Mouse (Mus musculus) lung, embryonic 15.5 days (tissue): ENCODE data around the gene Tpcn2. TPM values are rescaled to one million over a fixed set of nuclear protein-coding genes. Genes with fewer than 3 reads are reported as not detected.

Experiments
- ATAC-seq: fragments of 200-750 bp; cut with Nextera tagmentation; 2 replicates; pipeline ENCODE4 v1.8.0; 2017; ENCODE audit warnings: moderate number of reproducible peaks, borderline replicate concordance; ENCODE audit not compliant: low FRiP score, low TSS enrichment; ENCODE audit errors: extremely low read depth
- H3K27ac ChIP-seq: fragments of 300-500 bp; sonication (generic); 2 replicates; pipeline ENCODE4 v1.5.1; 2015; ENCODE audit warnings: moderate library complexity, mild to moderate bottlenecking, inconsistent platforms
- H3K27me3 ChIP-seq: fragments of 300-500 bp; sonication (generic); 2 replicates; pipeline ENCODE4 v1.6.1; 2015; ENCODE audit warnings: inconsistent platforms
- H3K36me3 ChIP-seq: fragments of 300-500 bp; sonication (generic); 2 replicates; pipeline ENCODE4 v1.6.1; 2015; ENCODE audit warnings: inconsistent platforms
- H3K4me1 ChIP-seq: fragments of 300-500 bp; sonication (generic); 2 replicates; pipeline ENCODE4 v1.6.1; 2015; ENCODE audit warnings: inconsistent platforms
- H3K4me2 ChIP-seq: fragments of 300-500 bp; sonication (generic); 2 replicates; pipeline ENCODE4 v1.6.1; 2015; ENCODE audit warnings: inconsistent platforms, mild to moderate bottlenecking, moderate library complexity
- H3K4me3 ChIP-seq: fragments of 300-500 bp; sonication (generic); 2 replicates; pipeline ENCODE4 v1.5.1; 2015; ENCODE audit warnings: mild to moderate bottlenecking, inconsistent platforms
- H3K9ac ChIP-seq: fragments of 300-500 bp; sonication (generic); 2 replicates; pipeline ENCODE4 v1.6.1; 2015; ENCODE audit warnings: inconsistent platforms
- H3K9me3 ChIP-seq: fragments of 300-500 bp; sonication (generic); 2 replicates; pipeline ENCODE4 v1.6.1; 2016; ENCODE audit warnings: inconsistent platforms
- WGBS: fragments of 180-500 bp; shearing (Covaris S2); methylation state at CpG from one replicate; pipeline ENCODE4 v1.1.7; 2015; 5-methylcytosine and 5-hydroxymethylcytosine counted together
- polyA plus RNA-seq: library from polyadenylated mRNA; unstranded; fragments of >200 nt; fragmentation: Nextera tagmentation; extraction: Ambion mirVana; gene quantifications from 2 replicates; pipeline ENCODE4 v1.2.1, GENCODE M21; 2015

The Tpcn2 gene
- polyA plus RNA-seq, 1 experiment from 2014 or later: 10.9 TPM

- Histone ChIP-seq H3K4me1 (peaks cover 5% of the 10 kb centered on the region), H3K4me2 (no peak overlapping the region), H3K27ac (no peak overlapping the region), H3K4me3 (no peak overlapping the region), H3K9ac (no peak overlapping the region), H3K36me3 (no peaks in the 10 kb centered on the region), H3K9me3 (no peaks in the 10 kb centered on the region), H3K27me3 (no peaks in the 10 kb centered on the region)
- WGBS: 35% methylated on average over 6 of the region's 6 CpGs
- no peak for ATAC-seq
Observed at GRCm38 (mm10) chr7:145293859-145294258, 10.0 kb upstream of the Tpcn2 start.

GRCm38 (mm10) chr7:145292726-145293125 is 8.9 kb upstream of the Tpcn2 start:
- Histone ChIP-seq H3K27ac (no peak overlapping the region), H3K4me3 (no peak overlapping the region), H3K9me3 (no peaks in the 10 kb centered on the region), H3K27me3 (no peaks in the 10 kb centered on the region), H3K36me3 (no peaks in the 10 kb centered on the region), H3K4me2 (no peak overlapping the region), H3K9ac (no peak overlapping the region), H3K4me1 (peaks cover 5% of the 10 kb centered on the region)
- ATAC-seq: no peak
- WGBS: 48% methylated on average over 2 of the region's 2 CpGs

- no peak overlapping the region for H3K4me2 ChIP-seq
- no peaks in the 10 kb centered on the region for H3K9me3 ChIP-seq
- no peaks in the 10 kb centered on the region for H3K27me3 ChIP-seq
- WGBS: 79% methylated on average over 2 of the region's 2 CpGs
- peaks cover 5% of the 10 kb centered on the region for H3K4me1 ChIP-seq
- H3K9ac ChIP-seq: no peak overlapping the region
- no peak overlapping the region for H3K4me3 ChIP-seq
- H3K36me3 ChIP-seq: no peaks in the 10 kb centered on the region
- no peak overlapping the region for H3K27ac ChIP-seq
- ATAC-seq: no peak
Observed at GRCm38 (mm10) chr7:145291847-145292246, 8.0 kb upstream of the Tpcn2 start.

GRCm38 (mm10) chr7:145289302-145289701 is 5.5 kb upstream of the Tpcn2 start:
- Histone ChIP-seq H3K9me3 (no peaks in the 10 kb centered on the region), H3K27ac (no peak overlapping the region), H3K4me3 (no peak overlapping the region), H3K36me3 (no peaks in the 10 kb centered on the region), H3K9ac (no peak overlapping the region), H3K4me1 (peaks cover 5% of the 10 kb centered on the region), H3K27me3 (no peaks in the 10 kb centered on the region), H3K4me2 (no peak overlapping the region)
- peak; percentile 62; the same call in 1 of the 2 replicates for ATAC-seq
- WGBS: 33% methylated on average over 5 of the region's 5 CpGs

- no peaks in the 10 kb centered on the region for H3K36me3 ChIP-seq
- WGBS: 69% methylated on average over 6 of the region's 6 CpGs
- H3K4me1 ChIP-seq: peaks cover 14% of the 10 kb centered on the region
- H3K4me2 ChIP-seq: no peak overlapping the region
- no peak overlapping the region for H3K27ac ChIP-seq
- H3K27me3 ChIP-seq: no peaks in the 10 kb centered on the region
- no peak overlapping the region for H3K9ac ChIP-seq
- no peak for ATAC-seq
- H3K4me3 ChIP-seq: no peak overlapping the region
- H3K9me3 ChIP-seq: no peaks in the 10 kb centered on the region
Observed at GRCm38 (mm10) chr7:145287410-145287809, 3.6 kb upstream of the Tpcn2 start.

- H3K4me3 ChIP-seq: no peak overlapping the region
Observed at GRCm38 (mm10) chr7:145285476-145285875, 1.7 kb upstream of the Tpcn2 start.

GRCm38 (mm10) chr7:145284293-145284692 is 482 bp upstream of the Tpcn2 start:
- H3K4me1 ChIP-seq: peaks cover 25% of the 10 kb centered on the region
- H3K27ac ChIP-seq: peak overlapping the region; percentile 64
- WGBS: 34% methylated on average over 3 of the region's 3 CpGs
- no peak overlapping the region for H3K9ac ChIP-seq
- no peaks in the 10 kb centered on the region for H3K27me3 ChIP-seq
- H3K4me2 ChIP-seq: peak overlapping the region; percentile 81
- no peaks in the 10 kb centered on the region for H3K9me3 ChIP-seq
- ATAC-seq: peak; percentile 25; the same call in 1 of the 2 replicates
- H3K4me3 ChIP-seq: peak overlapping the region; percentile 52
- peaks cover 9% of the 10 kb centered on the region; the same call in 1 of the 2 replicates for H3K36me3 ChIP-seq

More at GRCm38 (mm10) chr7:145285476-145285875, 1.7 kb upstream of the Tpcn2 start:
- ATAC-seq: no peak
- Histone ChIP-seq H3K4me1 (peaks cover 30% of the 10 kb centered on the region), H3K9me3 (no peaks in the 10 kb centered on the region), H3K9ac (no peak overlapping the region), H3K36me3 (no peaks in the 10 kb centered on the region), H3K27me3 (no peaks in the 10 kb centered on the region), H3K4me2 (no peak overlapping the region), H3K27ac (no peak overlapping the region)
- 76% methylated on average over 4 of the region's 4 CpGs for WGBS

GRCm38 (mm10) chr7:145283041-145283440 is 770 bp downstream of the Tpcn2 start:
- H3K4me2 ChIP-seq: peak overlapping the region; percentile 81
- H3K9me3 ChIP-seq: no peaks in the 10 kb centered on the region
- H3K36me3 ChIP-seq: peaks cover 19% of the 10 kb centered on the region; the same call in 1 of the 2 replicates
- 53% methylated on average over 4 of the region's 4 CpGs for WGBS
- H3K27me3 ChIP-seq: no peaks in the 10 kb centered on the region
- peaks cover 25% of the 10 kb centered on the region for H3K4me1 ChIP-seq
- peak overlapping the region; percentile 52 for H3K4me3 ChIP-seq
- H3K9ac ChIP-seq: peak overlapping the region; percentile 64
- H3K27ac ChIP-seq: no peak overlapping the region
- ATAC-seq: no peak

- Histone ChIP-seq H3K9me3 (no peaks in the 10 kb centered on the region), H3K4me2 (no peak overlapping the region), H3K27me3 (no peaks in the 10 kb centered on the region), H3K36me3 (peaks cover 19% of the 10 kb centered on the region; the same call in 1 of the 2 replicates), H3K4me3 (no peak overlapping the region), H3K9ac (no peak overlapping the region), H3K4me1 (peaks cover 25% of the 10 kb centered on the region), H3K27ac (no peak overlapping the region)
- ATAC-seq: no peak
- 71% methylated on average over 4 of the region's 4 CpGs for WGBS
Observed at GRCm38 (mm10) chr7:145281396-145281795, 2.4 kb downstream of the Tpcn2 start.

GRCm38 (mm10) chr7:145275488-145275887 is 8.3 kb downstream of the Tpcn2 start:
- H3K36me3 ChIP-seq: peaks cover 55% of the 10 kb centered on the region
- no peak overlapping the region for H3K9ac ChIP-seq
- H3K9me3 ChIP-seq: no peaks in the 10 kb centered on the region
- no peak overlapping the region for H3K4me2 ChIP-seq
- 80% methylated on average over 3 of the region's 3 CpGs for WGBS
- no peaks in the 10 kb centered on the region for H3K4me1 ChIP-seq
- H3K4me3 ChIP-seq: no peak overlapping the region
- ATAC-seq: no peak
- H3K27ac ChIP-seq: no peak overlapping the region
- no peaks in the 10 kb centered on the region for H3K27me3 ChIP-seq

- Histone ChIP-seq H3K27me3 (no peaks in the 10 kb centered on the region), H3K9ac (no peak overlapping the region), H3K4me1 (no peaks in the 10 kb centered on the region), H3K27ac (no peak overlapping the region), H3K4me2 (no peak overlapping the region), H3K36me3 (peaks cover 64% of the 10 kb centered on the region), H3K4me3 (no peak overlapping the region), H3K9me3 (no peaks in the 10 kb centered on the region)
- no peak for ATAC-seq
- 89% methylated on average over 5 of the region's 5 CpGs for WGBS
Observed at GRCm38 (mm10) chr7:145270955-145271354, 12.9 kb downstream of the Tpcn2 start.

GRCm38 (mm10) chr7:145268890-145269289 is 14.9 kb downstream of the Tpcn2 start:
- Histone ChIP-seq H3K36me3 (peaks cover 50% of the 10 kb centered on the region), H3K9me3 (no peaks in the 10 kb centered on the region), H3K4me1 (no peaks in the 10 kb centered on the region), H3K27ac (no peak overlapping the region), H3K27me3 (no peaks in the 10 kb centered on the region), H3K9ac (no peak overlapping the region), H3K4me3 (no peak overlapping the region), H3K4me2 (no peak overlapping the region)
- 88% methylated on average over 7 of the region's 7 CpGs for WGBS
- ATAC-seq: no peak

GRCm38 (mm10) chr7:145266011-145266410 is 17.8 kb downstream of the Tpcn2 start:
- Histone ChIP-seq H3K27me3 (no peaks in the 10 kb centered on the region), H3K9me3 (no peaks in the 10 kb centered on the region), H3K4me2 (no peak overlapping the region), H3K4me1 (no peaks in the 10 kb centered on the region), H3K36me3 (peaks cover 28% of the 10 kb centered on the region), H3K9ac (no peak overlapping the region), H3K4me3 (no peak overlapping the region), H3K27ac (no peak overlapping the region)
- WGBS: 91% methylated on average over 2 of the region's 2 CpGs
- no peak for ATAC-seq
